Mouse (Mus musculus) brain, embryonic 14.5 days (tissue): ENCODE data around the gene Zap70. TPM values are rescaled to one million over a fixed set of nuclear protein-coding genes. Genes with fewer than 3 reads are reported as not detected.

ENCODE experiments used
- DNase-seq: peaks from one replicate; pipeline ENCODE4 v3.0.0-alpha.2; 2011; ENCODE audit warnings: low read depth
- CTCF ChIP-seq: fragments of 200-500 bp; IDR thresholded peaks from 2 replicates; pipeline ENCODE4 v1.5.1; 2012; ENCODE audit warnings: inconsistent platforms, mild to moderate bottlenecking, moderate library complexity, borderline replicate concordance; ENCODE audit not compliant: insufficient read depth, insufficient read length; ENCODE audit errors: extremely low read depth
- POLR2A ChIP-seq: fragments of 200-500 bp; IDR thresholded peaks from 2 replicates; pipeline ENCODE4 v1.6.1; 2012; ENCODE audit warnings: mild to moderate bottlenecking, inconsistent platforms, borderline replicate concordance; ENCODE audit not compliant: poor library complexity, insufficient read depth, insufficient read length, severe bottlenecking; ENCODE audit errors: extremely low read depth
- polyA plus RNA-seq: library from polyadenylated mRNA; depleted of rRNA; stranded (reverse); fragments of >200 nt; gene quantifications from 2 replicates; pipeline ENCODE4 v1.2.3, GENCODE M21; 2012; rRNA removed

The Zap70 gene
- 1.5 and 1.8 TPM in 2 replicates for polyA plus RNA-seq

GRCm38 (mm10) chr1:36761568-36761967, at the start of gene Zap70:
Gene Zap70 (plus strand): TSS chr1:36761798.
- TF ChIP-seq CTCF (no peak), POLR2A (no peak)
- no peak for DNase-seq

- no peak for TF ChIP-seq CTCF
- TF ChIP-seq POLR2A: no peak
- no peak for DNase-seq
Measured at GRCm38 (mm10) chr1:36714311-36714710, 47.3 kb upstream of the Zap70 start, which contains the start of gene Actr1b. Gene Actr1b (minus strand): TSS chr1:36714422.

GRCm38 (mm10) chr1:36718786-36719185, 42.8 kb upstream of the Zap70 start:
- TF ChIP-seq CTCF: no peak
- TF ChIP-seq POLR2A: no peak
- no peak for DNase-seq

GRCm38 (mm10) chr1:36723146-36724056, 38.2 kb upstream of the Zap70 start:
- DNase-seq: no peak
- TF ChIP-seq POLR2A (no peak), CTCF (no peak)

GRCm38 (mm10) chr1:36724057-36724431, 37.6 kb upstream of the Zap70 start:
- no peak for DNase-seq
- TF ChIP-seq POLR2A (no peak), CTCF (no peak)

- TF ChIP-seq POLR2A (no peak), CTCF (peak; percentile 79; the same call in 1 of the 2 replicates)
- DNase-seq: peak; percentile 93
Measured at GRCm38 (mm10) chr1:36737300-36737699, 24.3 kb upstream of the Zap70 start.

GRCm38 (mm10) chr1:36739231-36739630, 22.4 kb upstream of the Zap70 start:
- DNase-seq: no peak
- TF ChIP-seq CTCF (no peak), POLR2A (no peak)

GRCm38 (mm10) chr1:36743046-36743445, 18.6 kb upstream of the Zap70 start:
- TF ChIP-seq CTCF (no peak), POLR2A (no peak)
- no peak for DNase-seq

- peak; percentile 83 for TF ChIP-seq CTCF
- no peak for TF ChIP-seq POLR2A
- DNase-seq: peak; percentile 84
Measured at GRCm38 (mm10) chr1:36744268-36744944, 17.2 kb upstream of the Zap70 start.

- TF ChIP-seq CTCF (no peak), POLR2A (no peak)
- no peak for DNase-seq
Measured at GRCm38 (mm10) chr1:36745661-36746060, 15.9 kb upstream of the Zap70 start.

- peak; percentile 24 for DNase-seq
- peak; percentile 67 for TF ChIP-seq CTCF
- no peak for TF ChIP-seq POLR2A
Measured at GRCm38 (mm10) chr1:36746452-36746851, 15.1 kb upstream of the Zap70 start.

- DNase-seq: no peak
- TF ChIP-seq POLR2A: no peak
- no peak for TF ChIP-seq CTCF
Measured at GRCm38 (mm10) chr1:36753932-36754675, 7.5 kb upstream of the Zap70 start.

- DNase-seq: no peak
- TF ChIP-seq POLR2A (no peak), CTCF (no peak)
Measured at GRCm38 (mm10) chr1:36758553-36758952, 3.0 kb upstream of the Zap70 start.
